Mouse (Mus musculus): ENCODE data around the gene Zfp423.

DNA sequence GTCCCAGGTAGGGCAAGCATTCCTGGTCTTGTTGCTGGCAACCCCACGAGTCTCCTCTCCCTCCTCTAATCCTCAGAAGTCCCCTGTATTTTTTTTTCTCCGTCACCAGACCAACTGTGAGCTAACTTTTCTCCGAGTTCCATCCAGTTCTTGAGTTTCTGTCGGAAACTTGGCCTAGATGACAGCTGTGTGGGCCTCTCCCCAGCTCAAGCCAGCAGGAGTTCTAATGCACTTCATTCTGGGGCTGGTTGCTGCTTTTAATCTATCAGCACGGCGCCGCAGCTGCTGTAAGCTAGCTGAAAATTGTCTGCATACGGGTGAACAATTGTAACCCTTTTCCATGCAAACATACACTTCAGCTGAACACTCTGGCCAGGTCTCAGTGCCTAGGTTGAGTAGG lies 236.4 kb downstream of the Zfp423 start:
- no peak for TF ChIP-seq TAL1 (IDR thresholded peaks at IDR 0.05; ENCODE audit: low read length)
- no peak for TF ChIP-seq GATA1 (IDR thresholded peaks at IDR 0.05; ENCODE audit: low read length)
